Mouse (Mus musculus): ENCODE data around the gene Cflar.

DNA sequence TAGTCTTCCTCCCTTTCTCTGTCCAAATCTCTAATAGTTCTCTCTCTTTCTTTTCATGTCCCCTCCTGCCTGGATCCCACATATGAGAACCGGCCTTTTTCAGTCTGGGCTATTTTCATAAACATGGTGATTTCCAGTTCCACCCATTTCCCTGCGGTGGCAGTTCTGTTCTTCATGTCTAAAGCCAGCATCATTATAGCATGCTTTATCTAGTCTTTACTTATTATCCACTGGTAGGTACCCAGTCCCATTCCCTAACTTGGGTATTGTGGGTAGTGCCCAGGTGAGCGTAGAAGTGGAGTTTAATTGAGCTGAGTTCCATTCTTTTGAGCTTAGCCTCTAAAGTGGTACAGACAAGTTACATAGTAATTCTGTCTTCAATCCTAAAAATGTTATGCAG is 48.1 kb downstream of the Cflar start:
- TF ChIP-seq GATA1 (IDR thresholded peaks at IDR 0.05; ENCODE audit: borderline replicate concordance, low read length), result no peak
- no peak for TF ChIP-seq FLI1 (IDR thresholded peaks at IDR 0.05; ENCODE audit: low read length)

Measured in megakaryocyte, embryonic 14.5 days (primary cell).